Mouse (Mus musculus) left cerebral cortex, postnatal 10 days (tissue): ENCODE data around the gene Fat3. TPM values are rescaled to one million over a fixed set of nuclear protein-coding genes. Genes with fewer than 3 reads are reported as not detected.

Source experiments
- DNase-seq, 2 experiments: peaks; one replicate each; pipeline ENCODE4 v3.0.0; 2021 to 2022; ENCODE audit warnings: low spot score in 2 of 2, mixed read lengths in 1 of 2; ENCODE audit errors: extremely low spot score in 1 of 2
- intact Hi-C: fragments of 180-260 bp; cut with DNase I; formaldehyde crosslinking; loops from one replicate; pipeline ENCODE4 v1.15.1; 2025
- total RNA-seq, 2 experiments: library from RNA; stranded (reverse); gene quantifications; 2 replicates each; pipeline ENCODE4 v1.2.3; 2021

Gene Fat3
- total RNA-seq, 2 experiments from 2014 or later: 60.2 to 68.0 TPM

GRCm38 (mm10) chr9:16202296-16202695 is 298.8 kb downstream of the Fat3 start:
- no peak for DNase-seq
- intact Hi-C loops: no loop called here

GRCm38 (mm10) chr9:16200948-16201347 is 300.1 kb downstream of the Fat3 start:
- no peak for DNase-seq
- intact Hi-C loops: no loop called here

- intact Hi-C loops: no loop called here
- no peak for DNase-seq
Measured at GRCm38 (mm10) chr9:16186461-16186860, 314.6 kb downstream of the Fat3 start.

GRCm38 (mm10) chr9:16169238-16169637 is 331.8 kb downstream of the Fat3 start:
- intact Hi-C loops: no loop called here
- no peak for DNase-seq

GRCm38 (mm10) chr9:16168051-16168450 is 333.0 kb downstream of the Fat3 start:
- no peak for DNase-seq

GRCm38 (mm10) chr9:16159366-16159765 is 341.7 kb downstream of the Fat3 start:
- intact Hi-C loops: no loop called here
- no peak for DNase-seq

More at GRCm38 (mm10) chr9:16168051-16168450, 333.0 kb downstream of the Fat3 start:
- intact Hi-C loops: no loop called here

- intact Hi-C loops: no loop called here
- DNase-seq: no peak
Measured at GRCm38 (mm10) chr9:16153580-16153930, 347.5 kb downstream of the Fat3 start.

- intact Hi-C loops: no loop called here
Measured at GRCm38 (mm10) chr9:16152756-16153579, 348.1 kb downstream of the Fat3 start.

GRCm38 (mm10) chr9:16150046-16150445 is 351.0 kb downstream of the Fat3 start:
- no peak for DNase-seq
- intact Hi-C loops: no loop called here

More at GRCm38 (mm10) chr9:16152756-16153579, 348.1 kb downstream of the Fat3 start:
- DNase-seq: no peak

- no peak for DNase-seq
- intact Hi-C loops: no loop called here
Measured at GRCm38 (mm10) chr9:16147735-16148134, 353.4 kb downstream of the Fat3 start.

GRCm38 (mm10) chr9:16144684-16145083 is 356.4 kb downstream of the Fat3 start:
- no peak for DNase-seq
- intact Hi-C loops: no loop called here

- no peak for DNase-seq
- intact Hi-C loops: no loop called here
Measured at GRCm38 (mm10) chr9:16139300-16139699, 361.8 kb downstream of the Fat3 start.

- DNase-seq: no peak
- intact Hi-C loops: no loop called here
Measured at GRCm38 (mm10) chr9:16133098-16133497, 368.0 kb downstream of the Fat3 start.

GRCm38 (mm10) chr9:16132594-16132993 is 368.5 kb downstream of the Fat3 start:
- intact Hi-C loops: no loop called here
- no peak for DNase-seq

- intact Hi-C loops: no loop called here
- DNase-seq: no peak
Measured at GRCm38 (mm10) chr9:16121756-16122155, 379.3 kb downstream of the Fat3 start.

GRCm38 (mm10) chr9:16114821-16115485 is 386.1 kb downstream of the Fat3 start:
- intact Hi-C loops: loop anchor here (5.0 to 10.0 kb wide), 2 partner anchors 88 to 390 kb away; partner anchors contain the start of gene Fat3

GRCm38 (mm10) chr9:16113936-16114642 is 387.0 kb downstream of the Fat3 start:
- intact Hi-C loops: loop anchor here (5.0 to 10.0 kb wide), 2 partner anchors 87 to 391 kb away; partner anchors contain the start of gene Fat3

More at GRCm38 (mm10) chr9:16114821-16115485, 386.1 kb downstream of the Fat3 start:
- no peak for DNase-seq

GRCm38 (mm10) chr9:16107900-16108299 is 393.2 kb downstream of the Fat3 start:
- intact Hi-C loops: no loop called here
- DNase-seq: no peak

More at GRCm38 (mm10) chr9:16113936-16114642, 387.0 kb downstream of the Fat3 start:
- DNase-seq: peak in 1 of 2 experiments; percentile 66

GRCm38 (mm10) chr9:16107386-16107785 is 393.7 kb downstream of the Fat3 start:
- no peak for DNase-seq
- intact Hi-C loops: no loop called here
